Mouse (Mus musculus) neural tube, embryonic 12.5 days (tissue): ENCODE results near the gene Ano3. TPM values are rescaled to one million over a fixed set of nuclear protein-coding genes. Genes with fewer than 3 reads are reported as not detected.

Experiments
- ATAC-seq: fragments of 200-750 bp; cut with Nextera tagmentation; 2 replicates; pipeline ENCODE4 v1.8.0; 2017; ENCODE audit warnings: low read depth, mild to moderate bottlenecking, moderate TSS enrichment, moderate library complexity; ENCODE audit not compliant: low FRiP score
- H3K27ac ChIP-seq: fragments of 300-500 bp; sonication (generic); 2 replicates; pipeline ENCODE4 v1.5.1; 2016
- H3K27me3 ChIP-seq: fragments of 300-500 bp; sonication (generic); replicated peaks from 2 replicates; pipeline ENCODE4 v1.6.1; 2016; ENCODE audit warnings: mild to moderate bottlenecking
- H3K36me3 ChIP-seq: fragments of 300-500 bp; sonication (generic); 2 replicates; pipeline ENCODE4 v1.6.1; 2016; ENCODE audit warnings: mild to moderate bottlenecking
- H3K4me1 ChIP-seq: fragments of 300-500 bp; sonication (generic); 2 replicates; pipeline ENCODE4 v1.6.1; 2016
- H3K4me2 ChIP-seq: fragments of 300-500 bp; sonication (generic); replicated peaks from 2 replicates; pipeline ENCODE4 v1.6.1; 2016; ENCODE audit warnings: mild to moderate bottlenecking
- H3K4me3 ChIP-seq: fragments of 300-500 bp; sonication (generic); 2 replicates; pipeline ENCODE4 v1.5.1; 2016
- H3K9ac ChIP-seq: fragments of 300-500 bp; sonication (generic); 2 replicates; pipeline ENCODE4 v1.6.1; 2016; ENCODE audit warnings: mild to moderate bottlenecking
- H3K9me3 ChIP-seq: fragments of 300-500 bp; sonication (generic); 2 replicates; pipeline ENCODE4 v1.6.1; 2016; ENCODE audit warnings: mild to moderate bottlenecking
- WGBS: fragments of 180-500 bp; shearing (Covaris S2); methylation state at CpG from one replicate; pipeline ENCODE4 v1.1.7; 2016; 5-methylcytosine and 5-hydroxymethylcytosine counted together
- polyA plus RNA-seq: library from polyadenylated mRNA; unstranded; fragments of >200 nt; fragmentation: Nextera tagmentation; extraction: Ambion mirVana; gene quantifications from 2 replicates; pipeline ENCODE4 v1.2.1, GENCODE M21; 2016

Ano3 gene
- polyA plus RNA-seq, 1 experiment from 2014 or later = 0.96 TPM

- Histone ChIP-seq H3K27ac (no peak overlapping the region), H3K9ac (no peak overlapping the region), H3K27me3 (no peaks in the 10 kb centered on the region), H3K36me3 (no peaks in the 10 kb centered on the region), H3K4me1 (no peaks in the 10 kb centered on the region), H3K4me3 (no peak overlapping the region), H3K4me2 (no peak overlapping the region), H3K9me3 (no peaks in the 10 kb centered on the region)
- ATAC-seq = no peak
- WGBS = 97% methylated on average over 3 of the region's 3 CpGs
Measured at GRCm38 (mm10) chr2:110709436-110709835, 241.3 kb downstream of the Ano3 start.

- 90% methylated on average over 2 of the region's 2 CpGs for WGBS
- H3K4me2 ChIP-seq = no peak overlapping the region
- no peak overlapping the region for H3K9ac ChIP-seq
- H3K27ac ChIP-seq = no peak overlapping the region
- H3K9me3 ChIP-seq = no peaks in the 10 kb centered on the region
- H3K4me1 ChIP-seq = no peaks in the 10 kb centered on the region
- no peak overlapping the region for H3K4me3 ChIP-seq
- no peaks in the 10 kb centered on the region for H3K36me3 ChIP-seq
- no peaks in the 10 kb centered on the region for H3K27me3 ChIP-seq
- no peak for ATAC-seq
Measured at GRCm38 (mm10) chr2:110671071-110671624, 279.6 kb downstream of the Ano3 start.

GRCm38 (mm10) chr2:110663329-110663728 lies 287.4 kb downstream of the Ano3 start:
- Histone ChIP-seq H3K9me3 (no peaks in the 10 kb centered on the region), H3K4me2 (no peak overlapping the region), H3K9ac (no peak overlapping the region), H3K27ac (no peak overlapping the region), H3K27me3 (no peaks in the 10 kb centered on the region), H3K4me1 (no peaks in the 10 kb centered on the region), H3K36me3 (no peaks in the 10 kb centered on the region), H3K4me3 (no peak overlapping the region)
- ATAC-seq = 0 out of 2 replicates have a peak, but pooled peaks have one; percentile 37
- 55% methylated on average over 4 of the region's 4 CpGs for WGBS

GRCm38 (mm10) chr2:110644846-110645245 lies 305.9 kb downstream of the Ano3 start:
- no peak overlapping the region for H3K27ac ChIP-seq
- H3K9ac ChIP-seq = no peak overlapping the region
- no peaks in the 10 kb centered on the region for H3K9me3 ChIP-seq
- H3K4me1 ChIP-seq = no peaks in the 10 kb centered on the region
- no peak overlapping the region for H3K4me2 ChIP-seq
- H3K36me3 ChIP-seq = no peaks in the 10 kb centered on the region
- ATAC-seq = no peak
- H3K4me3 ChIP-seq = no peak overlapping the region
- no peaks in the 10 kb centered on the region for H3K27me3 ChIP-seq

- no peaks in the 10 kb centered on the region for H3K36me3 ChIP-seq
- H3K9ac ChIP-seq = no peak overlapping the region
- no peaks in the 10 kb centered on the region for H3K4me1 ChIP-seq
- no peaks in the 10 kb centered on the region for H3K27me3 ChIP-seq
- WGBS = 79% methylated on average over 1 of the region's 1 CpGs
- no peak overlapping the region for H3K27ac ChIP-seq
- H3K9me3 ChIP-seq = no peaks in the 10 kb centered on the region
- no peak for ATAC-seq
- no peak overlapping the region for H3K4me3 ChIP-seq
- H3K4me2 ChIP-seq = no peak overlapping the region
Measured at GRCm38 (mm10) chr2:110644358-110644757, 306.4 kb downstream of the Ano3 start.

Other genes with a start within 250 kb of the Ano3 start
- gene Muc15, start 229.6 kb downstream of the Ano3 start, polyA plus RNA-seq = 0.10 TPM in 1 of 2 replicates, not detected in the other
- not detected in 2 replicates for gene Gm13941, start 155.1 kb upstream of the Ano3 start, polyA plus RNA-seq
- gene Gm15130, start 202.0 kb upstream of the Ano3 start, polyA plus RNA-seq = not detected in 2 replicates